Mouse (Mus musculus): ENCODE results near the gene Plekha7.

DNA sequence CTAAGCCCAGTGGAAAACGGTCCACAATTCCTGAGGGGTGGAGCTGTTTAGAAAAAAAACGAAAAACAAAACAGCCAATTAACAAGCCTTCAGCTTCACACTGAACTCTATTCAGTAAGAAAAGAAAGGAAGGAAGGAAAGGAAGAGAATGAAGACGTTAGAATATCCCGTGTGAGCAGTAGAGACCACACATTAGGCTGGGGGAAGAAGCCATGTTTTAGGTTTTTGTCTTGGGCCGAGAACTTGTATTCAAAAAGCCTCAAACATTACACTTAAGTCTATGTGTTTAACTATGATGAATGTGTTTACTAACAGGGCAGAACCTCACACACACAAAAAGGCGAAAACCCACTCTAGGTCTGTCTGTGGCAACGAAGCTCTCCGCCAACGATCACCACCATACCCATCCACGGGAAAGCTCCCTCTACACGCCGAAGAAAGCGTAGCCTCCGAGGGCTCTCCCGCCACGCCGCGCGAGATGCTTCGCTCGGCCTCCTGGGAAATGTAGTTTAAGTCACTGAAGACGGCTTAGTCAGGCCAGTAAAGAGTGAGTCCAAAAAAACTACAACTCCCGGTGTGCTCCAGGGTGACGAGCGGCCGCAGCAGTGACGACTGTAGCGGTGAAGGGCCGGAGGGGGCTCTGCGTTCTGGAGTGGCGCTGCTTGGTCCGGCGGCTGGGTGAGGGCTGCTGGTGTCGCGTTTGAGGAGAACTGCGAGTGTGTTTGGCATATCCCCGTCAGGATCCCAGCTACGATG is 215.3 kb downstream of the Plekha7 start:
- TF ChIP-seq POLR2A (IDR thresholded peaks at IDR 0.05; ENCODE audit: insufficient read depth, low read depth, low read length) = peak; percentile 86
- TF ChIP-seq CTCF (IDR thresholded peaks at IDR 0.05; ENCODE audit: insufficient read depth, low read depth, low read length) = no peak

All from olfactory bulb, adult 2 months (tissue).